ENCODE assay signal across 8 mouse cellular contexts in genomic region chr5:37245651-37246050, GRCm38 (mm10). TPM values are rescaled to one million over a fixed set of nuclear protein-coding genes. Genes with fewer than 3 reads are reported as not detected.
A peak's percentile ranks its signal among the peaks of the same experiment; 100 is the strongest.
DNase-seq lines count a peak whose midpoint lies in the region; ATAC-seq lines count a peak whose summit lies in the region.

No protein-coding gene starts in this region.

- peak overlapping the region; percentile 92 for H3K27ac ChIP-seq in forebrain, embryonic 11.5 days (ENCODE audit: low read depth, low read length)
- H3K27ac ChIP-seq in hindbrain, embryonic 11.5 days (ENCODE audit: low read depth, low read length): peak overlapping the region; percentile 92
- H3K27ac ChIP-seq in neural tube, embryonic 12.5 days: peak overlapping the region; percentile 90

- no peaks in the 10 kb centered on the region for H3K36me3 ChIP-seq in forebrain, embryonic 11.5 days (ENCODE audit: control insufficient read depth, insufficient read depth, low read length)
- H3K36me3 ChIP-seq in hindbrain, embryonic 11.5 days (ENCODE audit: control insufficient read depth, insufficient read depth, low read length): no peaks in the 10 kb centered on the region
- H3K36me3 ChIP-seq in neural tube, embryonic 12.5 days: no peaks in the 10 kb centered on the region

- peak overlapping the region; percentile 72 for H3K4me3 ChIP-seq in forebrain, embryonic 11.5 days (ENCODE audit: low read depth, low read length)
- peak overlapping the region; percentile 52 for H3K4me3 ChIP-seq in hindbrain, embryonic 11.5 days (ENCODE audit: low read depth, low read length)
- peak overlapping the region; percentile 76 for H3K4me3 ChIP-seq in neural tube, embryonic 12.5 days

- no peak for ATAC-seq in cerebellum, adult (ENCODE audit: insufficient number of reproducible peaks, low FRiP score, low TSS enrichment)
- peak; percentile 69 for ATAC-seq in forebrain, embryonic 11.5 days (replicated peaks; ENCODE audit: low FRiP score)
- peak; percentile 45 for ATAC-seq in hindbrain, embryonic 11.5 days (ENCODE audit: low FRiP score)
- ATAC-seq in neural tube, embryonic 12.5 days (ENCODE audit: low FRiP score, low read depth): peak; percentile 51

- H3K9me3 ChIP-seq in forebrain, embryonic 11.5 days (ENCODE audit: control insufficient read depth, low read length): no peaks in the 10 kb centered on the region
- no peaks in the 10 kb centered on the region for H3K9me3 ChIP-seq in hindbrain, embryonic 11.5 days (ENCODE audit: control insufficient read depth, low read length)
- no peaks in the 10 kb centered on the region for H3K9me3 ChIP-seq in neural tube, embryonic 12.5 days

- H3K9ac ChIP-seq in forebrain, embryonic 11.5 days (ENCODE audit: low read length): peak overlapping the region; percentile 80
- peak overlapping the region; percentile 79 for H3K9ac ChIP-seq in hindbrain, embryonic 11.5 days (ENCODE audit: low read depth, low read length)
- H3K9ac ChIP-seq in neural tube, embryonic 12.5 days: peak overlapping the region; percentile 87

- DNase-seq in cerebellum, adult 11 months: peak; percentile 77
- DNase-seq in adrenal gland, postnatal 36 days: peak; percentile 36 to 48
- DNase-seq in forebrain, embryonic 11.5 days (ENCODE audit: low spot score): peak; percentile 89
- DNase-seq in hindbrain, embryonic 11.5 days (ENCODE audit: low spot score): peak; percentile 81
- DNase-seq in left cerebral cortex, postnatal 4 days: peak; percentile 88
- no peak for DNase-seq in urinary bladder, postnatal 14 days (ENCODE audit: low spot score)

- intact Hi-C loops in left cerebral cortex, postnatal 4 days (cut with DNase I): no loop called here

- under 1% methylated on average over 36 of the region's 42 CpGs for WGBS in forebrain, embryonic 11.5 days
- 0% methylated on average over 35 of the region's 42 CpGs for WGBS in hindbrain, embryonic 11.5 days
- 0% methylated on average over 41 of the region's 42 CpGs for WGBS in neural tube, embryonic 12.5 days

- peaks cover 43% of the 10 kb centered on the region for H3K27me3 ChIP-seq in forebrain, embryonic 11.5 days (ENCODE audit: control insufficient read depth, insufficient read depth, low read length)
- H3K27me3 ChIP-seq in hindbrain, embryonic 11.5 days (ENCODE audit: control insufficient read depth, insufficient read depth, low read length): peaks cover 29% of the 10 kb centered on the region
- peaks cover 20% of the 10 kb centered on the region for H3K27me3 ChIP-seq in neural tube, embryonic 12.5 days (replicated peaks)

- peak overlapping the region; percentile 62 for H3K4me2 ChIP-seq in forebrain, embryonic 11.5 days (ENCODE audit: low read depth, low read length, severe bottlenecking)
- H3K4me2 ChIP-seq in hindbrain, embryonic 11.5 days (replicated peaks; ENCODE audit: low read depth, low read length): peak overlapping the region; percentile 80
- H3K4me2 ChIP-seq in neural tube, embryonic 12.5 days (replicated peaks): peak overlapping the region; percentile 78

- peaks cover 27% of the 10 kb centered on the region for H3K4me1 ChIP-seq in forebrain, embryonic 11.5 days (replicated peaks; ENCODE audit: control insufficient read depth, insufficient read depth, low read length)
- H3K4me1 ChIP-seq in hindbrain, embryonic 11.5 days (replicated peaks; ENCODE audit: control insufficient read depth, insufficient read depth, low read length): peaks cover 6% of the 10 kb centered on the region
- H3K4me1 ChIP-seq in neural tube, embryonic 12.5 days: peaks cover 76% of the 10 kb centered on the region

RNA-seq across cellular contexts. Expression of gene Crmp1, which starts 3.9 kb away (rescaled TPM):
- 1 to 10 TPM; 5.2 to 6.6 TPM for total RNA-seq in adrenal gland, postnatal 36 days (2021)
- 241 and 272 TPM in 2 replicates for polyA plus RNA-seq in forebrain, embryonic 11.5 days (2014; fragmentation: Nextera tagmentation; extraction: Ambion mirVana)
- 340 and 413 TPM in 2 replicates for polyA plus RNA-seq in hindbrain, embryonic 11.5 days (2014; fragmentation: Nextera tagmentation; extraction: Ambion mirVana)
- 1,000 to 10,000 TPM; 1,527 to 1,566 TPM for total RNA-seq in left cerebral cortex, postnatal 4 days (2021)
- 660 and 714 TPM in 2 replicates for polyA plus RNA-seq in neural tube, embryonic 12.5 days (2016; fragmentation: Nextera tagmentation; extraction: Ambion mirVana)
